Mouse (Mus musculus) testis, postnatal 10 days (tissue): ENCODE data around the gene Gm128.

Source experiments
- DNase-seq: peaks from one replicate; pipeline ENCODE4 v3.0.0; 2021; ENCODE audit warnings: low spot score

The Gm128 gene

GRCm38 (mm10) chr3:95267855-95268254 lies 26.5 kb upstream of the Gm128 start:
- no peak for DNase-seq

GRCm38 (mm10) chr3:95266052-95266451 lies 24.7 kb upstream of the Gm128 start:
- no peak for DNase-seq

GRCm38 (mm10) chr3:95264724-95265123 lies 23.3 kb upstream of the Gm128 start:
- DNase-seq, result no peak

- DNase-seq, result peak; percentile 84
These were observed 21.8 kb upstream of the Gm128 start for GRCm38 (mm10) chr3:95263089-95263739.

- no peak for DNase-seq
These were observed 20.6 kb upstream of the Gm128 start for GRCm38 (mm10) chr3:95261975-95262374.

- DNase-seq, result no peak
These were observed 15.5 kb upstream of the Gm128 start for GRCm38 (mm10) chr3:95256931-95257330.

- no peak for DNase-seq
These were observed 9.5 kb upstream of the Gm128 start, which contains the start of gene Bnipl for GRCm38 (mm10) chr3:95250783-95251424. Gene Bnipl (minus strand): TSS chr3:95251193.

- DNase-seq, result no peak
These were observed 9.0 kb upstream of the Gm128 start for GRCm38 (mm10) chr3:95250361-95250760.

- no peak for DNase-seq
These were observed 6.4 kb upstream of the Gm128 start for GRCm38 (mm10) chr3:95247660-95248336.

- peak; percentile 84 for DNase-seq
These were observed 5.2 kb upstream of the Gm128 start for GRCm38 (mm10) chr3:95246465-95247231.

- no peak for DNase-seq
These were observed 1.7 kb upstream of the Gm128 start for GRCm38 (mm10) chr3:95243086-95243485.

- no peak for DNase-seq
These were observed 498 bp downstream of the Gm128 start for GRCm38 (mm10) chr3:95240900-95241299.

- no peak for DNase-seq
These were observed 1.4 kb downstream of the Gm128 start for GRCm38 (mm10) chr3:95239971-95240370.

- no peak for DNase-seq
These were observed 2.4 kb downstream of the Gm128 start for GRCm38 (mm10) chr3:95239022-95239421.

GRCm38 (mm10) chr3:95237541-95238099 lies 3.8 kb downstream of the Gm128 start:
- DNase-seq, result no peak

GRCm38 (mm10) chr3:95235386-95236301 lies 5.8 kb downstream of the Gm128 start:
- DNase-seq, result no peak

GRCm38 (mm10) chr3:95233303-95233980 lies 8.0 kb downstream of the Gm128 start:
- no peak for DNase-seq

GRCm38 (mm10) chr3:95232771-95233170 lies 8.6 kb downstream of the Gm128 start:
- DNase-seq, result no peak

- no peak for DNase-seq
These were observed 9.8 kb downstream of the Gm128 start, which contains the start of gene Mllt11 for GRCm38 (mm10) chr3:95231298-95232221. Gene Mllt11 (minus strand): TSS chr3:95232171.
